Mouse (Mus musculus): Measurements from ENCODE around the gene Becn1. TPM values are rescaled to one million over a fixed set of nuclear protein-coding genes. Genes with fewer than 3 reads are reported as not detected.
A peak's percentile ranks its signal among the peaks of the same experiment; 100 is the strongest.

The Becn1 gene
- polyA plus RNA-seq, 1 experiment = 134 TPM

DNA sequence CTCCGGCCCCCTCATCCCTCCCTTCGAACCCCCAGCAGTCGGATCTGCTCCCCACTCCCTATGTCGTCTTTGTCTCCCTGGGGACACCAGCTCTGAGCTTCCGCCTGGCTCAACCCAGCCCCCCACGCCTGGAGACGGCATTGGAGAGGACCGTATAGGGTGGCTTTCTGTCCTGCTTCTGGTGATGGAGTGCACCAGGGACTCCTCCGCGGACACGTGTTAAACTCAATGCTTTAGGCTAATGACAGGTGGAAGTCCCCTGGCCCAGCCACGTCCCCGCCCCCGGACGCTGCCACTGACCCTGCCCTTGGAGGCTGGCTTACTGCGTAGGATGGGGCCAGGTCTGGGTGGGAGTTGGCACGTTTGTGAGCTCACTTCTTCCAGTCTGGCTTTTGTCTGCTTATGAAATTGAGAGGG is 14.4 kb upstream of the Becn1 start:
- Histone ChIP-seq H3K4me3 (peak overlapping the region; percentile 95), H3K79me2 (ENCODE audit: control insufficient read depth, insufficient read depth) (peaks cover 29% of the 10 kb centered on the region), H3K27me3 (ENCODE audit: control insufficient read depth, insufficient read depth, insufficient read length) (no peaks in the 10 kb centered on the region), H3ac (ENCODE audit: control insufficient read depth, insufficient read length) (peak overlapping the region; percentile 29), H3K36me3 (ENCODE audit: control insufficient read depth, insufficient read depth) (peaks cover 25% of the 10 kb centered on the region), H3K4me2 (ENCODE audit: low read depth) (peak overlapping the region; percentile 89)
- TF ChIP-seq MAX (IDR thresholded peaks at IDR 0.05; ENCODE audit: low read depth) (no peak), MYOD1 (IDR thresholded peaks at IDR 0.05; ENCODE audit: control insufficient read depth in 1 of 3, insufficient read length in 2 of 3, low read depth in 2 of 3) (peak in 2 of 3 experiments; percentile 21 to 27)

DNA sequence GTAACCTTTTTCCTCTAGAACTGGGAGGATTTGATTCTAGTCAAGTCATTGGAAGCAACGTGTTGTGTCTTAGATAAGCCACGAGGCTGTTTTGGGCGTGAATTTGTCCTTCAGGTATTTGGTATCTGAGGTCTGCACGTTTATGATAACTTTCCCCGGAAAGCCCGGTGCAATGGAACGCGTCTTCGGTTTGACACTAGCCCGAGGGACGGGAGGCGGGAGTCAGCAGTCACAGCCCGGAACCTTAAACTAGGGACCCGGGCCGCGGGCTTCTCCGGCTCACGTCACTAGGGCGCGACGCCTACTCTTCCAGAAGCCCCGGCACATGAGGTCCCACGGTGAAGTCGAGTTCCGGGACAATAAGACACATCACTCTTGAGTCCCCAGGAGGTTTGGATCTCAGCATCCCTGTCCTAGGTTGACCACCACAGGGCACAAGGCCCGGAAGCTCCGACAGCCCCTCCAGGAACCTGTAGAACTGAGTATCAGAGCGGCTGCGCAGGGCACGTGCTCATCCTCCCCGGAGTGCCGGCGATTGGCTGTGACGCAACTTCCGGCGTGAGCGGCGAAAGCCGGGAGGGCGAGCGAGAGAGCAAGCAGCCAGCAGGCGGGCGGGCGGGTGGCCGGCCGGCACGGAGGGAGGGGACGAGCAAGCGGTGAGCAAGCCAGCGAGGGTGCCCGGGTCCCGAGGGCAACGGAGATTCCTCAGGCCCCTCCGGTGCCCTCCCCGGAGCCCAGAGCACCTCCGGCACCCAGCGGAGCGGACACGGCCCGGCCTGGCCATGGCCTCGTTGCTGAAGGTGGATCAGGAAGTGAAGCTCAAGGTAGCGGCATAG is 13.8 kb upstream of the Becn1 start, which contains the start of gene Psme3:
Psme3 (plus strand) TSS at position 549 of the 836 bp plus-strand sequence.
- Histone ChIP-seq H3K4me3 (peak within 1 kb of the TSS; percentile 95), H3K4me2 (ENCODE audit: low read depth) (peak within 1 kb of the TSS; percentile 99), H3ac (ENCODE audit: control insufficient read depth, insufficient read length) (peak within 1 kb of the TSS; percentile 29), H3K79me2 (ENCODE audit: control insufficient read depth, insufficient read depth) (peaks cover 29% of the 10 kb centered on the region), H3K27me3 (ENCODE audit: control insufficient read depth, insufficient read depth, insufficient read length) (no peaks in the 10 kb centered on the region), H3K36me3 (ENCODE audit: control insufficient read depth, insufficient read depth) (peaks cover 19% of the 10 kb centered on the region)
- TF ChIP-seq E2F4 (IDR thresholded peaks at IDR 0.05; ENCODE audit: insufficient read depth) (peak; percentile 66), CEBPB (IDR thresholded peaks at IDR 0.05; ENCODE audit: insufficient read depth, poor library complexity, severe bottlenecking) (no peak), MAX (IDR thresholded peaks at IDR 0.05; ENCODE audit: low read depth) (peak; percentile 94), POLR2AphosphoS2 (IDR thresholded peaks at IDR 0.05; ENCODE audit: insufficient read length, low read depth) (peak; percentile 92), REST (IDR thresholded peaks at IDR 0.05; ENCODE audit: insufficient read depth, insufficient read length) (no peak), SRF (IDR thresholded peaks at IDR 0.05; ENCODE audit: control insufficient read depth, insufficient read length, low read depth) (peak; percentile 52), POLR2A (IDR thresholded peaks at IDR 0.05; ENCODE audit: insufficient read length, low read depth) (peak; percentile 98), USF1 (IDR thresholded peaks at IDR 0.05; ENCODE audit: low read depth) (peak; percentile 86), TCF12 (IDR thresholded peaks at IDR 0.05; ENCODE audit: insufficient read depth, poor library complexity, severe bottlenecking) (no peak), TCF3 (IDR thresholded peaks at IDR 0.05; ENCODE audit: insufficient read length, low read depth) (no peak), MYOD1 (IDR thresholded peaks at IDR 0.05; ENCODE audit: control insufficient read depth in 1 of 3, insufficient read length in 2 of 3, low read depth in 2 of 3) (no peak), MYOG (IDR thresholded peaks at IDR 0.05; ENCODE audit: control insufficient read depth in 1 of 3, insufficient read depth in 1 of 3, insufficient read length in 2 of 3, low read depth in 2 of 3) (peak in 1 of 3 experiments; percentile 1)

DNA sequence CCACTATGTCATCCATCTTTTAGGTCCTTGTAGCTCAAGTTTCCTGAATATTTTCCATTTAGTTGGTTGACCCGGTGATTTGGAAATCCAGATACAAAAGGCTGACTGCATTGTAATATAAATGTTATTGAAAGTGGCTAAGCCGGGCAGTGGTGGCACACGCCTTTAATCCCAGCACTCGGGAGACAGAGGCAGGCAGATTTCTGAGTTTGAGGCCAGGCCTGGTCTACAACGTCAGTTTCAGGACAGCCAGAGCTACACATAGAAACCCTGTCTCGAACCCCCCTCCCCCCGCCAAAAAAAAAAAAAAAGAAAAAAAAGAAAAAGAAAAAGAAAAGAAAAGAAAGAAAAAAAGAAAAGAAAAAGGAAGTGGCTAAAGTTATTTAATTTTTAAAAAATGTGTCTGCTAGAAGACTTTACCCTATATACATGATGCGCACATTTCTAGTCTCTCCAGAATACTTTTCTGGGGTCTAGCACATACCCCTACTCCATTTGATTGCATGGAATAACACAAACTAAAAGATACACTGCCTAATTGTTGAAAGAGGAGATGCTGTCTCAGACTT is 13.1 kb upstream of the Becn1 start:
- Histone ChIP-seq H3K79me2 (ENCODE audit: control insufficient read depth, insufficient read depth) (peaks cover 29% of the 10 kb centered on the region), H3ac (ENCODE audit: control insufficient read depth, insufficient read length) (peak overlapping the region; percentile 29), H3K27me3 (ENCODE audit: control insufficient read depth, insufficient read depth, insufficient read length) (no peaks in the 10 kb centered on the region), H3K36me3 (ENCODE audit: control insufficient read depth, insufficient read depth) (peaks cover 11% of the 10 kb centered on the region), H3K4me2 (ENCODE audit: low read depth) (peak overlapping the region; percentile 99), H3K4me3 (peak overlapping the region; percentile 95)
- TF ChIP-seq MYOG (IDR thresholded peaks at IDR 0.05; ENCODE audit: control insufficient read depth in 1 of 3, insufficient read depth in 1 of 3, insufficient read length in 2 of 3, low read depth in 2 of 3) = no peak
- TF ChIP-seq MAX (IDR thresholded peaks at IDR 0.05; ENCODE audit: low read depth) = no peak
- TF ChIP-seq CEBPB (IDR thresholded peaks at IDR 0.05; ENCODE audit: insufficient read depth, poor library complexity, severe bottlenecking) = no peak
- no peak for TF ChIP-seq POLR2A (IDR thresholded peaks at IDR 0.05; ENCODE audit: insufficient read length, low read depth)
- TF ChIP-seq USF1 (IDR thresholded peaks at IDR 0.05; ENCODE audit: low read depth) = no peak
- no peak for TF ChIP-seq REST (IDR thresholded peaks at IDR 0.05; ENCODE audit: insufficient read depth, insufficient read length)
- TF ChIP-seq POLR2AphosphoS2 (IDR thresholded peaks at IDR 0.05; ENCODE audit: insufficient read length, low read depth) = no peak
- no peak for TF ChIP-seq MYOD1 (IDR thresholded peaks at IDR 0.05; ENCODE audit: control insufficient read depth in 1 of 3, insufficient read length in 2 of 3, low read depth in 2 of 3)
- TF ChIP-seq TCF12 (IDR thresholded peaks at IDR 0.05; ENCODE audit: insufficient read depth, poor library complexity, severe bottlenecking) = no peak
- no peak for TF ChIP-seq SRF (IDR thresholded peaks at IDR 0.05; ENCODE audit: control insufficient read depth, insufficient read length, low read depth)
- TF ChIP-seq TCF3 (IDR thresholded peaks at IDR 0.05; ENCODE audit: insufficient read length, low read depth) = no peak
- no peak for TF ChIP-seq E2F4 (IDR thresholded peaks at IDR 0.05; ENCODE audit: insufficient read depth)

DNA sequence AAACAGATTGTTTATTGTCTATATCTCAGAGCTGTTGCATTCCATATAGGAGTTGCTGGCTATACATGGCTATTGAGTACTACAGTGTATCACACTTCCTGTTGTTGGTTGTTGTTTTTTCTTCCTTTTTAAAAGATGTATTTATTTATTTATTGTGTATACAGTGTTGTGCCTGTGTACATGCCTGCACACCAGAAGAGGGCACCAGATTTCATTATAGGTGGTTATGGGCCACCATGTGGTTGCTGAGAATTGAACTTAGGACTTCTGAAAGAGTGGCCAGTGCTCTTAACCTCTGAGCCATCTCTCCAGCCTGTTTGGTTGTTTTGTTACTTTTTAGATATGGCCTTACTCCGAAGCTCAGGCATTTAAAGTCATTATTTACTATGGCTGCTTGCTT is 12.5 kb upstream of the Becn1 start:
- Histone ChIP-seq H3K4me2 (ENCODE audit: low read depth) (no peak overlapping the region), H3K27me3 (ENCODE audit: control insufficient read depth, insufficient read depth, insufficient read length) (no peaks in the 10 kb centered on the region), H3K4me3 (no peak overlapping the region), H3K79me2 (ENCODE audit: control insufficient read depth, insufficient read depth) (peaks cover 29% of the 10 kb centered on the region), H3K36me3 (ENCODE audit: control insufficient read depth, insufficient read depth) (peaks cover 5% of the 10 kb centered on the region), H3ac (ENCODE audit: control insufficient read depth, insufficient read length) (no peak overlapping the region)
- TF ChIP-seq CEBPB (IDR thresholded peaks at IDR 0.05; ENCODE audit: insufficient read depth, poor library complexity, severe bottlenecking) (no peak), REST (IDR thresholded peaks at IDR 0.05; ENCODE audit: insufficient read depth, insufficient read length) (no peak), USF1 (IDR thresholded peaks at IDR 0.05; ENCODE audit: low read depth) (no peak), E2F4 (IDR thresholded peaks at IDR 0.05; ENCODE audit: insufficient read depth) (no peak), MYOG (IDR thresholded peaks at IDR 0.05; ENCODE audit: control insufficient read depth in 1 of 3, insufficient read depth in 1 of 3, insufficient read length in 2 of 3, low read depth in 2 of 3) (no peak), MYOD1 (IDR thresholded peaks at IDR 0.05; ENCODE audit: control insufficient read depth in 1 of 3, insufficient read length in 2 of 3, low read depth in 2 of 3) (no peak), TCF3 (IDR thresholded peaks at IDR 0.05; ENCODE audit: insufficient read length, low read depth) (no peak), TCF12 (IDR thresholded peaks at IDR 0.05; ENCODE audit: insufficient read depth, poor library complexity, severe bottlenecking) (no peak), MAX (IDR thresholded peaks at IDR 0.05; ENCODE audit: low read depth) (no peak), POLR2AphosphoS2 (IDR thresholded peaks at IDR 0.05; ENCODE audit: insufficient read length, low read depth) (no peak), SRF (IDR thresholded peaks at IDR 0.05; ENCODE audit: control insufficient read depth, insufficient read length, low read depth) (no peak), POLR2A (IDR thresholded peaks at IDR 0.05; ENCODE audit: insufficient read length, low read depth) (no peak)

All from myocyte (in vitro differentiated cells).